Mouse (Mus musculus) frontal cortex, postnatal 10 days (tissue): ENCODE data around the gene Ep300.
A peak's percentile ranks its signal among the peaks of the same experiment; 100 is the strongest.
"Not testable (repeated sequence)": the region's sequence is repeated elsewhere in the genome, so short reads cannot be mapped to it uniquely, and the experiment has no call there.

Experiments used
- DNase-seq, 2 experiments: peaks; one replicate each; pipeline ENCODE4 v3.0.0; 2022; ENCODE audit warnings: low spot score in 2 of 2, mixed read lengths in 1 of 2

The Ep300 gene

DNA sequence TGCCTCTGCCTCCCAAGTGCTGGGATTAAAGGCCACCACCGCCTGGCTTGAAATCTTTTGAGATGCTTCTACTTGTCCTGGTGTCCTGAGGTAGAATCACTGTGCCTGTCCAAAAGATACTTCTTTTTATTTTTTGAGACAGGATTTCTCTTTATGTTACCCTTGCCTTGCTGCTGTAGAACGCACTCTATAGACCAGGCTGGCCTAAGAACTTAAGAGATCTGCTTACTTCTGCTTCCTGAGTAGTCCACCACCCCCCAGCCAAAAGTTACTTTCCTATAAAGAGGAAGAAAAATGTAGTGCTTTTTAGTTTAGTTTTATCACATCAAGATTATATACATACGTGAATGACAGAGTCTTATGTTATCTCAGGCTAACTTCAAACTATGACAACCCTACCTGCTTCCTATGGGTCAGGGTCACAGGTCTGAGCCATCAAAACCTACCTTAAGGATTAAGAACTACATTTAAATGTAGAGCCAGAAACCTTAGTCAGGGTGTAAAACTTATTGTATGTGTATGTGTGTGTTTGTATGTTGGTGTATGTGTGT is 9.1 kb downstream of the Ep300 start:
- no peak for DNase-seq

DNA sequence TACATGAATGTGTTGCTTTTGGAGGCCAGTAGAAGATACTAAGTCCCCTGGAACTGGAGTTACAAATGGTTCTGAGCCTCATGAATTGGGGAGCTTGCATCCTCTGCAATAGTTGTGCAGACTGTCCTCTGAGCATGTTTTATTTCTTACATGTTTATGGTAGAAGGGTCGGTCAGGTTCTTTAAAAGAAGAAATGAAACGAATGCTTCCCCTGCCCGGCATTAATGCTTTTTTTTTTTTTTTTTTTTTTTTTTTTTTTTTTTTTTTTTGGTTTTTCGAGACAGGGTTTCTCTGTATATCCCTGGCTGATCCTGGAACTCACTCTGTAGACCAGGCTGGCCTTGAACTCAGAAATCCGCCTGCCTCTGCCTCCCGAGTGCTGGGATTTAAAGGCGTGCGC is 13.6 kb downstream of the Ep300 start:
- DNase-seq: not testable (repeated sequence)

DNA sequence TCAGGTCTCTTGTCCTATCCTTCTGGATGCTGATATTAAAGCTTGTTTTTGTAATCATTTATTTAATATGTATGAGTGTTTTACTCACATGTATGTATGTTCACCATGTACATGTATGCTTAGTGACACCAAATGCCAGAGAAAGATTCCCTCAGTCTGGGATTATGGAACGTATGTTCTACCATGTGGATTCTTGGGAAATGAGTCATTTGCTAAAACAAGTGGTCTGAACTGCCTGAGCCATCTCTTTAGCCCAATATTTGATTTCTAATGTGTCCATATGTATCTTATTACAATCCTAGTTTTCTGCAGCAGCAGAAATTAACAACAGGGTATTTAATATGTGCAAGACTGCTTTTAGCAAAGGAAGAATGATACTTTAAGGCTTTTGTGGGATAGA is 20.1 kb downstream of the Ep300 start:
- DNase-seq: no peak

DNA sequence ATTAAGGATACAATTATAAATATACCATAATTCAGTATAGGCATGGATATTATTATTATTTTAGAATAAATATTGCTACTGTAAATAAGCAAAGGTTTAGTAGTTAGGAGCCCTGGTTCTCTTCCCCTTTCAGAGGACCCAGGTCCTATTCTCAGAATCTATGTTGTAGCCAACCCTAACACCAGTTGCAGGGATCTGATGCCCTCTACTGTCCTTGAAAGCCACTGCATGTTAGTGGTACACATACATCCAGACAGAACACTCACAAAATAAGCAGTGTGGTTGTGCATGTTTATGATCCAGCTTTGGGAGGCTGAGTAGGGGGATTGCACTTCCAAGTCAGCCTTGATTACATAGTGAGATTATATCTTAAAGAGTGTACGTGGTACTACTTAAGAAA is 21.5 kb downstream of the Ep300 start:
- no peak for DNase-seq

DNA sequence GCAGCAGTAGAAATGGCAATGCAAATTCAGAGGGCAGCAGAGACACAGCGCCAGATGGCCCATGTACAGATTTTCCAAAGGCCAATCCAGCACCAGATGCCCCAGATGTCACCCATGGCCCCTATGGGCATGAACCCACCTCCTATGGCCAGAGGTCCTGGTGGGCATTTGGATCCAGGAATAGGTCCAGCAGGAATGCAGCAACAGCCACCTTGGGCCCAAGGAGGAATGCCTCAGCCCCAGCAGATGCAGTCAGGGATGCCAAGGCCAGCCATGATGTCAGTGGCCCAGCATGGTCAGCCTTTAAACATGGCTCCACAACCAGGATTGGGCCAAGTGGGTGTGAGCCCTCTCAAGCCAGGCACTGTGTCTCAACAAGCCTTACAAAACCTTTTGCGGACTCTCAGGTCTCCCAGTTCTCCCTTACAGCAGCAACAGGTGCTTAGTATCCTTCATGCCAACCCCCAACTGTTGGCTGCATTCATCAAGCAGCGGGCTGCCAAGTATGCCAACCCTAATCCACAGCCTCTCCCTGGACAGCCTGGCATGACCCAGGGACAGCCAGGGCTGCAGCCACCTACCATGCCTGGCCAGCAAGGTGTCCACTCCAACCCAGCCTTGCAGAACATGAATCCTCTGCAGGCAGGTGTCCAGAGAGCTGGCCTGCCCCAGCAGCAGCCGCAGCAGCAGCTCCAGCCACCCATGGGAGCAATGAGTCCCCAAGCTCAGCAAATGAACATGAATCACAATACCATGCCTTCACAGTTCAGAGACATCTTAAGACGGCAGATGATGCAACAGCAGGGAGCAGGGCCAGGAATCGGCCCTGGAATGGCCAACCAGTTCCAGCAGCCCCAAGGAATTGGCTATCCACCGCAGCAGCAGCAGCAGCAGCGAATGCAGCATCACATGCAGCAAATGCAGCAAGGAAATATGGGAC is 64.6 kb downstream of the Ep300 start:
- DNase-seq: no peak

DNA sequence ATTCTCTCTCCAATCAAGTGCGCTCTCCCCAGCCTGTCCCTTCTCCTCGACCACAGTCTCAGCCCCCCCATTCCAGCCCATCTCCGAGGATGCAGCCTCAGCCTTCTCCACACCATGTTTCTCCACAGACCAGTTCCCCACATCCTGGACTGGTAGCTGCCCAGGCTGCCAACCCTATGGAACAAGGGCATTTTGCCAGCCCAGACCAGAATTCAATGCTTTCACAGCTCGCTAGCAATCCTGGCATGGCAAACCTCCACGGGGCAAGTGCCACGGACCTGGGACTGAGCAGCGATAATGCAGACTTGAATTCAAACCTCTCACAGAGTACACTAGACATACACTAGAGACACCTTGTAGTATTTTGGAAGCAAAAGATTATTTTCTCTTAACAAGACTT is 65.5 kb downstream of the Ep300 start:
- no peak for DNase-seq

DNA sequence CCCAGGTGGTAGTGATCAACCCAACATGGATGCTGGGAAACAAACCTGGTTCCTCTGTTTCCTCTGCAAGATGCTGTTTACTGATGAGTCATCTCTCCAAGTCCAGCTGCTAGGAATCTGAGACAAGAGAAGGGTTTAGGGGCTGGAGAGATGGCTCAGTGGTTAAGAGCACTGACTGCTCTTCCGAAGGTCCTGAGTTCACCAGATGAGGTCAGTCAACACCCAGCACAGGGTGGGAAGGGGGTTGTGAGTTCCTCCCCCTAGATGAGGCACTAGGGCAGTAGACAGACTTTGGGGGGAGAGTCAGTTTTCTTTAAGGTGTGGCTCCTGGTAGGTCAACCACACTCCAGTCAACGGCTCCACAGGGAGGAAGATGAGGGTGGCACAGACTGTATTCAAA is 76.5 kb downstream of the Ep300 start:
- DNase-seq: no peak

DNA sequence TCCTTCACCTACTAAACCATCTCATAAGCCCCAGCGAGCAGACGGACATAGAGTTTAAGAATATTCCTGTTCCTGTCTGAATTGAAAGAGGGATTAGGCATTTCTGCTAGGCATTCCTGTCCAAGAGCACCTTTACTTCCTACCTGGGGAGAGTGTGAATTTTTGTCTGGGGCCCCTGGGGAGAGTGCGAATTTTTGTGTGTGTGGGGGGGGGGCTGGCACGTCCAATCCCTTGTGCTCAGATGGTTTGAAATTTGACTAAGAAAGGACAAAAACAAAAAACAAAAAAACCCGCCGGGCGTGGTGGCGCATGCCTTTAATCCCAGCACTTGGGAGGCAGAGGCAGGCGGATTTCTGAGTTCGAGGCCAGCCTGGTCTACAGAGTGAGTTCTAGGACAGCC is 78.1 kb downstream of the Ep300 start:
- DNase-seq: no peak

DNA sequence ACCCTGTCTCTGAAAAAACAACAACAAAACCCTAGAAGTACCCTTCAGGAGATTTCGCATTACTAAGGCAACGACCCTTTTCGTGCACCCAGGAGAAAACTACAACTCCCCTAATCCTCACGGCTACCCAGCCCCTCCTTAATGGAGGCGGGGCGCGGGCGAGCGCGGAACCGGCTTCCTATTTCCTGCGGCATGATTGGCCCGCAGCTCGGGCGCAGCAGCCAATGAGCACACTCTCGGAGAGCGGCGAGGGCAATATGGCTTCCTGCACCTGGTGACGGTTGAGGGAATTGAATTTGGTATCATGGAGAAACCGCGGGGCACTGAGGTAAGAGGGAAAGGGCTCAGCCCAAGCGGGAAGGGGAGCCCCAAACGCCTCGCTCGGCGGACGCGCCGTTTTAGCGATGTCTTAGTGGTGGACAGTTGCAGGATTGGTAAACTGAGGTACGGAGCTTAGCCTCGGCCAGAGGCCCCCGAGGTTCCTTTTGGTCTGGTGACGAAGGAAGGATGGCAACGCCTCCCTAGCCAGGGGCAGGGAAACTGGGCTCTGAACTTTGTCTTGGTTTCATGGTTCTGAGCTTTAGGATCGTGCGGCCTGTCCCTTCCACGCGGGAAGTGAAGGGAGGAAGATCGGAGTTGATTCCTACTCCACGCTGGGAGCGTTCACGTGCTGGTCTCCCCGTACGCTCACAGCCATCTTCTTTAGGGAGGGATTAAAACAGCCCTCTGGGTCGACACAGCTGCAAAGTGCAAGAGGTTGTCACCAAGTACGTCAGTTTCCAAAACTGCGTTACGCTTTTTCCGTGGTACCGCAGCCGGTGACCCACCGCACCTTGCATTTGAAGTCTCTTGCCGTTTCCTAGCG is 78.8 kb downstream of the Ep300 start, which contains the start of gene L3mbtl2:
Gene L3mbtl2, plus strand, starts transcription at position 193 of the 865 bp plus-strand sequence.
- peak; percentile 87 to 90 for DNase-seq

DNA sequence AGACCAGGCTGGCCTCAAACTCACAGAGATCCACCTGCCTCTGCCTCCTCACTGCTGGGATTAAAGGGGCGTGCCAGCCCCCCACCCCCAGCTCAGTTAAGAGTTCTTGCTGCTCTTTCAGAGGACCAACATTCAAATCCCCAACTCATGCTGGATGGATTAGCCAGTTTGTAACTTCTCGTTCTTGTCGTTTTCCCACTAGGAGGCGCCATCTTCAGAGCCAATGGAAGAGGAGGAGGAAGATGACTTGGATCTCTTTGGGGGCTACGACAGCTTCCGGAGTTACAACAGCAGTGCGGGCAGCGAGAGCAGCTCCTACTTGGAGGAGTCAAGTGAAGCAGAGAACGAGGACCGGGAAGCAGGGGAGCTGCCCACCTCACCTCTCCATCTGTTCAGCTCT is 81.8 kb downstream of the Ep300 start:
- DNase-seq: no peak

DNA sequence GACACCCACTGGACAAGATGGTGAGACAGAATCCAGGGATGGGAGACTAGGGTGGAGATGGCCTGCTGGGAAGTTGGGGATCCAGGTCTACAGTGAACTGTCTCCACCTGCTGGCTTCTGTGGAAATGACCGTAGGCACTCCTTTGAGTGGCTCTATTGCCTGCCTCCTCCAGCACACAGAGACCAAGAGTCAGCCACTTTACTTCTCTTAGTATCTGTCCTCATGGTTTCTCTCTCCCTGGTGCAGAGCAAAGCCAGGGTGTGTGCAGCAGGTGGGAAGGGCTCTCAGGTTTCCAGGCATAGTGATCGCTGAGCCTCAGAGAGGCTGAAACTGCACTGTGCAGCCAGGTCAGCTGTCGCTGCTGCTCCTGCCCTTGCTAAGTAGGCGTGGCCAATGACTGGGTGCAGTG is 85.1 kb downstream of the Ep300 start:
- no peak for DNase-seq

DNA sequence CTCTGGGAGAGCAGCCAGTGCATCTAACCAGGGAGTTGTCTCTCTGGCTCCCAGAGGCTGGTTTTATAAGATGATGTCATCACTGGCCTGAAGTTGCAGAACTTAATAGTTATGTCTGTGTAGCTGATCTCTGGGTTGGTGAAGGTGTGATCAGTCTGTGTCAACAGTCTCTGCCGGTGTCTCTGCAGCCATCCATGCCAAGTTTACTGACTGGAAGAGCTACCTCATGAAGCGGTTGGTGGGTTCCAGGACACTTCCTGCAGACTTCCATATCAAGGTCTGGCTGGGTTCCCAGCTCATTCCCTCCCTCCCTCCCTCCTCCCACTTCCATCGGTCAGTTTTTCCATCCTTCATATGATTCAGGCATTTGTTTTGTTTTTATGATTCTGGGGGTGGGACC is 91.5 kb downstream of the Ep300 start:
- no peak for DNase-seq

DNA sequence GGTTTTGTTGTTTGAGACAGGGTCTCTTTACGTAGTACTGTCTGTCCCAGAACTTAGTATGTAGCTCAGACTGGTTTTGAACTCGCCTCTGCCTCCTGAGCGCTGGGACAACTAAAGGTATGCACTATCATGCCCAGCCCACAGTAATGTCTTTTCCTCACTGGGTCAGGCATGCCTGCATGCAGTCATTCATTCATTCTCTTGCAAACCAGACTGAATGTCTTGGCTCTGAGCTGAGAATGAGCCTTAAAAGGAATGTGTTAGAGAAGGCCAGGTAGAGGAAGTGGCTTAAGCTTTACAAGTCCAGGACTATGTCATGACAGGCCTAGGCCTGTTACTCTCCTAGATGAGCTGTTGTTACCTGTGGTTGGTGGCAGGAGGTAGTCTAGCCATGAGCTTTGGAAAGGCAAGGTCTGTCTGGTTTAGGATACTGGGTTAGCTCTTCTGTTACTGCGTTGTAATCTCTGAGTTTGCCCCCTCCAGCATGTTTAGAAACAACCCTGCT is 95.2 kb downstream of the Ep300 start:
- no peak for DNase-seq

DNA sequence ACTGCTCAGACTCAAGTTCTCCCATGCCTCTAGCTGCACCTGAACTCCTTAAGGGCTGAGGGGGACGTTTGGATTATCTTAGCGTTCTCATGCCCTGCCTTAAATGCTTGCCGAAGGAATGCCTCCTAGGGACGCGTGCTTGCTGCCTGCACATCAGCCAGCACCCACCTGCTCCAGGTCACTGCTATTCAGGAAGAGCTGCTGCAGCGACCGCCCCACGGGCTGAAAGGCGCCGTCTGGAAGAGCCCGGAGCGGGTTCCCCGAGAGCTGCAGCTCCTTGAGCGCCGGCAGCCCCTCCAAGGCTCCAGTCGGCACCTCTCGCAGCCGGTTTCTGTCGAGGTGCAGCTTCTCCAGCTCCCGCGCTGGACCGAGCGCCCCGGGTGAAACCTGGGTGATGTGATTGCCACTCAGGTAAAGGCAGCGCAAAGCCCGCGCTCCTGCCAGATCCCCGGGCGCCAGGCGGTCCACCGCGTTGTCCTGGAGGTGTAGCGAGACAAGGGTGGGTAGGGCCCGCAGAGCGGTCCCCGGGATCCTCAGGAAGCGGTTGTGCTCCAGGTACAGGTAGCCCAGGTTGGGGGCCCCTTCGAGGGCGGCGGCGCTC is 108.3 kb downstream of the Ep300 start:
- peak in 1 of 2 experiments; percentile 22 for DNase-seq

DNA sequence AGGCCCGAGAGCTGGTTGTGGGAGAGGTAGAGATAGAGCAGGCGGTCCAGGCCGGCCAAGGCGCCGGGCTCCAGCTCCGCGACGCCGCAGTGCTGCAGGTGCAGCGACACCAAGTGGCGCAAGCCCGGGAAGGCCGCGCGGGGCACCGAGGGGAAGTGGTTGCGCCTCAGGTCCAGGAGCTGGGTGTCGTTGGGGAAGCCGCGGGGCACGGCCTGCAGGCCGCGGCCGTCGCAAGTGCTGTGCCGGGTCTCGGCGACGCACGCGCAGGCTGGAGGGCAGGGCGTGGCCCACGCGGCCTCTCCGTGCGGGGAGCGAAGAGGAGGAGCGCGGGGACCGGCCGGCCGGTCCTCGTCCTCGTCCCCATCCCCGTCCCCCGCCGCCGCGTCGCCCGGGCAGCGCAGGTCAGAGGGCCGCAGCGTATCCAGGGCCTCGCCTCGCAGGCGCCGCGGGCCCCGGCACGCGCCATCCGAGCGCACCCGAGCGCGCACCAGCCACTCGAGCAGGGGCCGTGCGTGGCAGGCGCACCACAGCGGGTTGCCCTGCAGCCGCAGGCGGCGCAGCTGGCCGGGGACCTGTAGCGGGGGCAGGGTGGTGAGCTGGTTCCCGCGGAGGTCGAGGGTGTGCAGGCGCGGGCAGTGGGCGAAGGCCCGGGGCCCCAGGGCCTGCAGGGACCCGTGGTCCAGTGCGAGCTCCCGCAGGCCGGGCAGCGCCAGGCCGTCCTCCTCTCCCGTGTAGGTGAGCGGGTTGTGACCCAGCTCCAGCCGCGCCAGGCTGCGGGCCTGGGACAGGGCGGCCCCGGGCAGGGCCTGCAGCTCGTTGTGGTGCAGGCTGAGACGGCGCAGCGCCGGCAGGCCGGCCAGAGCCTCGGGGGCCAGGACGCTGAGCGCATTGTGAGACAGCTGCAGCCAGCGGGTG is 109.1 kb downstream of the Ep300 start:
- peak; percentile 56 to 80 for DNase-seq

DNA sequence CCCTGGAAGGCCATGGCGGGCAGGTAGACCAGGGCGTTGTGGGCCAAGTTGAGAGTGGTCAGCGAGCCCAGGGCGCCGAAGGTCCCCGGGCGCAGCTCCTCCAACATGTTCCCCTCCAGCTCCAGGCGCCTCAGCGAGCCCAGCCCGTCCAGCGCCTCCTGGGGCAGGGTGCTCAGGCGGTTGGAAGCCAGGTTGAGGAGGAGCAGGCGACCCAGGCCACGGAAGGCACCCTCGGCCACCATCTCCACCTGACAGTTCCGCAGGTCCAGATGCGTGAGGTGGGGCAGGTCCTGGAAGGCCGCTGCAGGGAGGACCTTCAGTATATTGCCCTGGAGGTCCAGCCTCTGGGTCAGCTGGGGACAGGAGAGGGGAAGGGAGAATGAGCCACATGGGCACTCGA is 109.7 kb downstream of the Ep300 start:
- no peak for DNase-seq

DNA sequence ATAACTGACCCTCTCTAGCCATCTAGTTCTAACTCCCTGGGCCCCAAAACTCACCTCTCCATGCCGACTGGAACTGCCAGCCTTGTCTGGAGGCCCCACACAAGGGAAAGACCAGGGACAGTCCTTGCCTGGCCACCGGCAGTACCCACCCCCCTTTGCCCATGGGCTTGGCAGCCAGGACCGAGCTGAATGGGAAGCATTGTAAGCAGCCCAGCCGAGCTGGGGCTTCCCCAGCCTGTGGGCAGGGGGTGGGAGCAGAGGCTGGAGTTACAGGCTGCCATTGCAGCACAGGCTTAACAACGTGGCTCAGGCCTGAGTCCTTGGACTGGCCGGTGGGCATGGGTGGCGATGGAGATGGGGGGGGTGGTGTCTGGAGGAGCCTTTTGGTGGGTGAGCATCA is 112.0 kb downstream of the Ep300 start, which contains the start of gene Chadl:
Gene Chadl, minus strand, starts transcription at position 113 of the 400 bp plus-strand sequence.
- peak; percentile 57 to 70 for DNase-seq

DNA sequence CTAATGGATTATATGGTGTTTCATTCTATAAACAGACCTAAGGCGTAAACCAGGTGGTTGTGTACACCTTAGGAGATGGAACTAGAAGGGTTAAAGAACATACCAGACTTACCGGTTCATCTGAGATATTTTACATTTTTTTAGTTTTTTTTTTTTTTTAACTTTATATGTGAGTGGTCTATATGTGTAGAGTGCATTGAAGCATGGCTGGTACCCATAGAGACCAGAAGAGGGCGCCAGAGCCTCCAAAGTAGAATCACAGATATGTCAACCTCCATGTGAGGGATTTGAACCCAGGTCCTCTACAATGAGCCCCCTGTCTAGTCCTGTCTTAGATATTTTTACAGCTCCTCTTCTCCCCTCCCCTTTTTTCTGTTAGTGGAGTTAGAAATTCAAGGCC is 112.7 kb downstream of the Ep300 start:
- no peak for DNase-seq

DNA sequence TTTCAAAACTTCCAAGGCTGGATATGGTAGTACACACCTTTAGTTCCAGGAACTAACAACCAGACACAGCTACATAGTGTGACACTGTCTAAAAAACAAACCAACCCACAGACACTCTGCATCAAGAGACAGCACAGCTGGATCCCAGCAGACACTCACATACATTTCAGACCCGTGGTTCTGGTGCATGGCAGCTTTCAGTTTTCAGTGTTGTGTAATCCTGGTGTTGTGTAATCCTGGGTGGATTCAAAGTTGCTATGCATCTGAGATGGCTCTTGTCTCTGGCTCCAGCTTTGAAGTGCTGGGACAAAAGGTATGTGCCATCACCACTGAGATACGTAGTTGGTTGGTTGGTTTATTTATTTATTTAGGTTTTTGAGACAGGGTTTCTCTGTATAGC is 113.4 kb downstream of the Ep300 start:
- DNase-seq: no peak

DNA sequence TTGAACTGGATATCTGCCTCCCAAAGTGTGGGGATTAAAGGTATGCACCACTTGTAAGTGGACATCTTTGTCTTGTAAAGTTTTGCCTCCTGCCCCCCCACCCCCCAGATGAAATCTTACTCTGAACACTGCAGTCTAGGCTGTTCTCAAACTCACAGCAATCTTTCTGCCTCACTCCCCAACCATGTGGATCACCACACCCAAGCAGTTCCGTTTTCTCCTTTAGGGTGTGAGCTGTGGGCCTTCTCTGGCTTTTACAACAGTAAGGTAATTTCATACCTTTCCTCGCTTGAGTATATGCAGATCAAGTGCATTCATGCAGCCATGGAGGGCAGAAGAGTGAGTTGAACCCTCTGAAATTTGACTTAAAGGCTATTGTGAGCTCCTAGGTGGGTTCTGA is 115.0 kb downstream of the Ep300 start:
- no peak for DNase-seq

DNA sequence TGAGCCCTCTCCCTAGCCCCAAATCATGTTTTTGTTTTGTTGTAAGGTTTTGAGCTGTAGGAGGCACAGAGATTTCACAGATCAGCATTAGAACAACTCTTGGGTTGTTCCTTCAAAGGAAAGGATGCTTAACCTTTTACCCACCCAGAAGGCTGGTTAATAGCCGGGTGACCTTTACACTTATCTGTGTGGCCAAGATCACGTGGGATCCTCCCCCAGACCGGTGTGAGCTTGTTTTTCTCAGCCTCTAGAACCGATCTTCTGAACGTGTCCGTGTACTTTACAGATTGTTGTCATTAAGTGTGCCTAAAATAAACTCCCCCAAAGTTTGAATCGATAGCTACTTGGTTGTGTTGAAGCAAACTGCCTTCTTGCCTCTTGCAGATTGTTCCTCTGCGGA is 115.5 kb downstream of the Ep300 start:
- no peak for DNase-seq
